Mouse (Mus musculus): ENCODE measurements at regions not wholly inside any gene's neighbourhood (a gene's known extent, or its start where the extent isn't known, plus 50 kb on each side); places are given as distances from the start of the nearest gene placed in this dataset.
"Not testable (repeated sequence)": the region's sequence is repeated elsewhere in the genome, so short reads cannot be mapped to it uniquely, and the experiment has no call there.

DNA sequence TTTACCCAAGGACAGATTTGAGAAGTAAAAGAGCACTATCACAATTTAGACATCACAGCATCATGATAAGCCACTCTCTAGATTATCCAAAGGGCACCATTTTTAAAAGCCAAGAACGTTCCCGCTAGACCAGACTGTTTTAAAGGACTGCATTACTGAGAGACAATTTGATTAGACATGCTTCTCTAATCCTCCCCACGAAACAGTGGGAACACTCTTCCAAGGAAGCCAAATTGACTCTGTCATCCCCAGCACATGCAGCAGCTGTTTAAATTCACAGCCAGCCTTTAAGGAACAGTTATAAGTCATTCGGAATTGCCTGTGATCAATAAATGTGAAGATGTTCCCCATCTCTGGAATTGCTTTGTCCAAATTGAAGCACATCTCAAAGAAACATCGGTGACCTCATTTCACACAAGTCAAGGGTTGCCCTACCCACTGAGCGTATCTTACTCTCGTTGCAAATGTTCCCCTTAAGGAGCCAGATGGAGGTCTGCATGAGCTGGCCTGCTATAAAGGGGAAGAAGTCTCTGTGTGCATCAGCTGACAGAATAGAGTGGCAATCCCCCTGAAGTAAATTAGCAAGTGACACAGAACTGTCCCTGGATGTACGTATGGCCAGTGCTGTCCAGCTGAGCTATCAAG, 393.2 kb downstream of the Pid1 start:
- no peak for DNase-seq

DNA sequence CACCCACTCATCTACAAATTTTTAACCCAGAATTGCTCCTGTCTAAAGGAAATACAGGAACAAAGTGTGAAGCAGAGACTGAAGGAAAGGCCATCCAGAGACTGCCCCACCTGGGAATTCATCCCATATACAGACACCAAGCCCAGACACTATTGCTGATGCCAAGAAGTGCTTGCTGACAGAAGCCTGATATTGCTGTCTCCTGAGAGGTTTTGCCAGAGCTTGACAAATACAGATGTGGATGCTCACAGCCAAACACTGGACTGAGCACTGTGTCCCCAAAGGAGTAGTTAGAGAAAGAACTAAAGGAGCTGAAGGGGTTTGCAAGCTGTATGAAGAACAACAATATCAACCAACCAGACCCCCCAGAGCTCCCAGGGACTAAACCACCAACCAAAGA, 399.3 kb downstream of the Pid1 start:
- DNase-seq, result not testable (repeated sequence)

DNA sequence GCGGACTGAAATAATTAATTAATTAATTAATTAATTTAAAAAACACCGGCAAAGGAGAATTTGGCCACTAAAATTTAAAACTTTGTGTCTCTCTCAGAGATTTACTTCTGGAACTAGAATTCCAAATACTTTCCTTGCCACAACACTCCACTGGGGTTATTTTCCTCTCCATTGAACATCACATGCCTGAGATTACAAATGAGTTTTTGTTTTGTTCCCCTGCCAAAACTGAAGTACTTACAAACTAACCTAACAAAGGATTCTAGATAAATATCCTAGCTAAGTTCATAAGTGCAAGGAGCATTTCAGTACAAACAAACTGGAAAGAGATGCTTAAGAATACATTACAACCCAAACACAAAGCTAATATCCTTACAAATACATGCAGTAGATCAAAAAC, 402.2 kb downstream of the Pid1 start:
- no peak for DNase-seq

- DNase-seq, result no peak
Observed at GRCm38 (mm10) chr1:83959756-83960155, 404.2 kb downstream of the Pid1 start.

DNA sequence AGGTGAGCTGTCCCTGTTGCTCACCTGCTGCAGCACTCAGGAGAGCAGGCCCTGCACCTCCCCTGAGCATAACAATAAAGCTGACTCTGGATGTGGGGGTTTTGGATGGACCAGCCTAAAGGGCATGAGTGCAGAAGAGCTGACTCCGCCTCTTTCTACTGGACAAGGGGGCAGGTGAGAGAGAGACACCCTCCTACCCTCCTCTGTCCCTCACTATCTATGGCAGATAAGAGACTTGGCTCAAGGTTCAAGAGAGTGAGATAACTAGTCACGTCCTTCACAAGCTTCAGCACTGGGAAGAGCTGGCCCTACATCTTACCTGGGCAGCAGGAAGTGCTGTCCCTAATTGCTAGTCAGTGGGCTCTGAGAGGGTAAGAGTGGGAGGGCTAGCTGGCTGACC, 441.1 kb downstream of the Pid1 start:
- DNase-seq, result no peak

DNA sequence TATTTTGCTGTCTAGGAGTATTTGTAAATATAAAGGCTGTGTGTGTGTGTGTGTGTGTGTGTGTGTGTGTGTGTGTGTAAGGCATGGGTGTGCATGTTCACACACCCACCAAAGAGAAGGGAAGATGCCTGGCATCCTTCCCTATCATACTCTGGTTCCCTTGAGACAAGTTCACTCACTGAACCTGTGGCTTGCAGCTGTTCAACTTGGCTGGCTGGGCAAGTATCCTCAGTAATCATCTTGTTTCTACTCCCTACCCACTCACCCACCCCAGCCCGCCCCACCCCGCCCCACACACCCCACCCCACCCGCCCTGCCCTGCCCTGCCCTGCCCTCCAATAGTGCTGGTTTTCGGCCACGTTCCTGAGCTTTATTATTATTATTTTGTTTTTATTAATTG, 448.5 kb downstream of the Pid1 start:
- no peak for DNase-seq

- no peak for DNase-seq
Observed at GRCm38 (mm10) chr1:83907347-83907746, 456.6 kb downstream of the Pid1 start.

GRCm38 (mm10) chr1:83906906-83907305, 457.1 kb downstream of the Pid1 start:
- no peak for DNase-seq

GRCm38 (mm10) chr1:83900135-83900534, 463.8 kb downstream of the Pid1 start:
- no peak for DNase-seq

DNA sequence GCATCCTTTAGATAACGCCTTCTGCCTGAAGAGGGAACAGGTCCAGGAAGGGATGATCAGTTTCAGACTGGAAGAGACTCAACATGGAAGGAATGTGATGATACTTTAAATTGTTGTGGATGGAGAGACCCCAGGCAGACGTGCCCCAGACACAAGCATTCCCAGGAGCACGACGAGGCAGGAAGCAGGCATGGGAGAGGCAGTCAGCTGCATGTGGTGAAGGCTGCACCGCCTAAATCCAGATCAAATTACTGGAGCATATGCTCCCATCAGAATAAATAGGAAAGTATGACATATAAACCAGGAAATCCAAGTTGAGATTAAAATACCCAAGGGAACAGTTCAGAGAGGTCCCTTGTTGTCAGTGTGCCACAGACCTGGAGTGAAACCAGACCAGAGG, 467.3 kb downstream of the Pid1 start:
- DNase-seq, result no peak

- no peak for DNase-seq
Observed at GRCm38 (mm10) chr1:83879109-83879399, 471.1 kb upstream of the Sphkap start.

GRCm38 (mm10) chr1:83878330-83879108, 470.5 kb upstream of the Sphkap start:
- no peak for DNase-seq

DNA sequence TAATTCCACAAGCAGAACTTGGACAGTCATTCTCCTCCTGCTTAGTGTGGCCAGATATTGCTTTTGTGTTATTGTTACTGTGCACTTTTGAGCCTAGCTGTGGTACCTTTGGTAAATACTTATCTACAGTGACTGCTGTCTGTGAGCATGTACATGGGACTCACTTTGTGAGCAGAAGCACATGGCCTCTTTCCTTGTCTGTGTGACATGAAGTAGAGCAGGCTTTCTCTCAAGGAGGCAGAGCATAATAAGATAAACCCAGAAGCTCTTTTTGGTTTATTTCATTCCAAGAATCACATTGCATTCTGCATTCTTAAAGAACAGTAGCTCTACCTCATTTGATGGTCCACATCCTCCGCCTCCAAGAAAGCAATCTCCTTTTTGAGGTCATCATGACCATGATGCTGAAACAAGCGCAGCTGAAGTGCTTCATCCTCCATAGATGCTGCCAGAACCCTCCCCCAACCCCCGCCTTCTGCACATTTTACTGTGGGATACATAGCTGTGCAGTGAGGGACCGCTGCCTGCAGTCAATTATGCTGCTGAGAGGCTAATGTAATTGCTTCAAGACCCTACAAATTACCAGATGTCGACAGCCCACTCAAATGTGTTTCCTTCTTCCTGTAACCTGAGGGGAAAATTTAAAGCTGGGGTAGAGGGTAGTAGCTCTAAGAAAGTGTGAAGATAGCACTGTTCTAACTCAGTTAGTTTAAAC, 463.0 kb upstream of the Sphkap start:
- DNase-seq, result no peak

- no peak for DNase-seq
Observed at GRCm38 (mm10) chr1:83869046-83869445, 461.0 kb upstream of the Sphkap start.

- no peak for DNase-seq
Observed at GRCm38 (mm10) chr1:83862541-83862940, 454.5 kb upstream of the Sphkap start.

GRCm38 (mm10) chr1:83862128-83862527, 454.1 kb upstream of the Sphkap start:
- DNase-seq, result no peak

DNA sequence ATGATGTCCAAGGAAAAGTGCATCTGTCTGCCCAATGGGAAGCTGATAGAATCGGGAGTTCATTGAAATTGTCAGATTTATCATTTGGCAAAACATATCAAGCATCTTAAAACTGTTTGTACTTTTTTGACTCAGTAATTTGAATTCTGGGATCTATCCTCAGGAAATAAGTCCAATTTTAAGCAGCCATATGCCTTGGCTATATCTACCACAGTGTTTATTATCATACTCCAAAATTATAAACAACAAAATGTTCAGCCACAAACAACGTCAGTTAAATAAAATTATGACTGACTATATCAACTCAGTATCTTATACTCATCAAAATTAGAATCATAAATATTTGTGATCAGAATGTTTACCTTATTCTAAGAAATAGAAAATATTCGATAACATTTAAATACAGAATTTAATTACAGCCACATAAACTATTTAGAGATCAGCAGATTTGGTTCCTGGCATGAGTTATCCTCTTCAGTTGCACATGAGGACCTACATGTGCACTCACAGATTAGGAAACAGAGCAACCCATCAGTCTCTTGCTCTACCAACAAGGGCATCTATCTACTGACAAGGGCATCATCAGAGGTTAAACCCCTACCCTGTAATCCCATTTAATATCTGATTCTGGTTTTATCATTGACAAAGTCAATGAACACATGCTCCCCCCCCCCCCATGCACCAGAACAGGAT, 451.9 kb upstream of the Sphkap start:
- DNase-seq, result no peak

- DNase-seq, result no peak
Observed at GRCm38 (mm10) chr1:83853996-83854395, 446.0 kb upstream of the Sphkap start.

GRCm38 (mm10) chr1:83851081-83851480, 443.1 kb upstream of the Sphkap start:
- DNase-seq, result no peak

DNA sequence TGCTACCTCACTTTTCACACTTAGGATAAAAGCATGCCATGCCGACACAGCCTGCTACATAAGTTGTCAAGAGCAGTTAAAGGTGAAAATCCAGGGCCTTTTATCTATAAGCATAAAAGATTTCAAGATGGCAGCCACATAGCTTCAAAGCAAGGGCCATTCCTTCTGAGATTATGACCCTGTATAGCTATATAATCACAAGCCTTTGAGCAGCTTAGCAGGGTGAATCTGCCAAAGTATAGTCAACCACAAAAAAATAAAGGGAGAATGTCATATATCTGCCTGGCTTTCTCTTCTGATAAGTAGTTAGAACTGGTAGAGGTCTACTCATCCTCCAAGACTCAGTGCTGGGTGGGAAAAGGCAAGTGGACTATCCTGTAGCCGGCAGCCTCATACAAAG, 440.4 kb upstream of the Sphkap start:
- DNase-seq, result no peak

DNA sequence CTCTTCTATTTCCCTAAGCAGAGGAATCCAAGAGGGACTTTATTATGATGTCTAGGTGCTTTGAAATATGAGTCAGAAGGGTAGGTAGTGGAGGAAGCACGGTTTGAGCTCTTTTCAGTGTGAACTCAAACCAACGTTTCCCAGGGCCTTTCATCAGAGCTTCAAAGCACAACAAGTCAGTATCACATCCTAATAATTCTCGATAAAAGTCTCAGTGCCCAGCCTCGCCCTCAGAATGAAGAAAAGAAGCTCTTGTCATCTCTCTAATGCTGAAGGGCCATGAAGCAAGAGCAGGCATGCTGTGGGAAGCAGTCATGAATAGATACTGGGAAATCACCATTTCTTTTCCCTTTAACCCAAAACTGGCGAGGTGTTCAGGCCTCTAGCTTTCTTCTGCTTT, 440.0 kb upstream of the Sphkap start:
- no peak for DNase-seq

DNA sequence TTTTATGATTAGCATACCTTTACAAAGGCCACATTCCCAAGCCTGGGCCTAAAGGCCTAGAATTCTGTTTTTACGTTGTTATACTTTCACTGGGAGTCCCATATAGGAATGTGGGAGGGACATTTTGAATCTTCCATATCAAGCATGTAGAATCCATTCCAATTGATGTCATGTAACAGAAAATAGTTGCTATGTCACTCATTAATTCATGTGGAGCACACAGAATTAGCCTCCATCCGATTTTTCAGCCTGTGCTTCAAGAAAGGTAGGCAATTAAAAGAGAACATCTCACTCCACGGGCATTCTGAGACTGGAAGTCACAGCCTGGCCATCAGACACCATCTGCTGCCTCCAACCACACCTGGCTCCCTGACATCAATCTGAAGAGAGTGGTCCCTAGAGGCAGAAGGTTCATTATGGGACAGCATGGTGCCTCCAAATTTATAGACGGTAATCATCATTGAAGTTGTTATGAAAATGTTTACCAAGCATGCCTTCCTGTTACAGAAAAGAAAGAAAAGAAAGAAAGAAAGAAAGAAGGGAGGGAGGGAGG, 436.9 kb upstream of the Sphkap start:
- no peak for DNase-seq

DNA sequence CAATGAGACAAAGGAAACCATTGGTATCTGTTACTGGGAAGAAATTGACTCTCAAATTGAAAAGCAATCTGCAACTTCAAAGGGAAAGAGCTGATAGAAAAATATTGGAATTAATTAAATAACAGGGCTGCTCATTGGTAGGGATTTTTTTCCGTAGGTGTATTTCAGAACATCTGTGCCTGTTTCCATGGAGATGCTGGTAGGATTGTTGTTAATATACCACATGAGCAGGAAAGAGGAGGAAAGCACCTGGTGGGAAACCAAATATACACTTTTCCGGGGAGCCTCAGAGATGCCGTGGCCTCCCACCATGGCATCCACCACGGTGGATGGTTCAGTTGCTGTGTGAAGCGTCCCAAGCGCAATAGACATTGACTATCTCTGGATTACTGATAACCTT, 428.0 kb upstream of the Sphkap start:
- no peak for DNase-seq

All from adrenal gland, postnatal 25 days (tissue).